Mouse (Mus musculus): Measurements from ENCODE around the gene Cul4a.

Gene Cul4a

GRCm38 (mm10) chr8:13179482-13179881 is 74.1 kb downstream of the Cul4a start:
- no peak for DNase-seq (ENCODE audit: low read depth, low spot score)

GRCm38 (mm10) chr8:13179948-13180347 is 74.5 kb downstream of the Cul4a start:
- no peak for DNase-seq (ENCODE audit: low read depth, low spot score)

- DNase-seq (ENCODE audit: low read depth, low spot score): no peak
These were observed 75.0 kb downstream of the Cul4a start for GRCm38 (mm10) chr8:13180408-13180807.

GRCm38 (mm10) chr8:13180911-13181690 is 75.7 kb downstream of the Cul4a start:
- DNase-seq (ENCODE audit: low read depth, low spot score): no peak

- no peak for DNase-seq (ENCODE audit: low read depth, low spot score)
These were observed 76.2 kb downstream of the Cul4a start for GRCm38 (mm10) chr8:13181691-13181976.

GRCm38 (mm10) chr8:13186819-13187218 is 81.4 kb downstream of the Cul4a start:
- no peak for DNase-seq (ENCODE audit: low read depth, low spot score)

GRCm38 (mm10) chr8:13187229-13187628 is 81.8 kb downstream of the Cul4a start:
- DNase-seq (ENCODE audit: low read depth, low spot score): no peak

GRCm38 (mm10) chr8:13187638-13188037 is 82.2 kb downstream of the Cul4a start:
- DNase-seq (ENCODE audit: low read depth, low spot score): no peak

- DNase-seq (ENCODE audit: low read depth, low spot score): no peak
These were observed 82.7 kb downstream of the Cul4a start for GRCm38 (mm10) chr8:13188052-13188555.

GRCm38 (mm10) chr8:13188857-13189256 is 83.4 kb downstream of the Cul4a start:
- no peak for DNase-seq (ENCODE audit: low read depth, low spot score)

- no peak for DNase-seq (ENCODE audit: low read depth, low spot score)
These were observed 84.8 kb downstream of the Cul4a start for GRCm38 (mm10) chr8:13190235-13190634.

GRCm38 (mm10) chr8:13194818-13195217 is 89.4 kb downstream of the Cul4a start:
- no peak for DNase-seq (ENCODE audit: low read depth, low spot score)

GRCm38 (mm10) chr8:13197493-13197892 is 92.1 kb downstream of the Cul4a start:
- DNase-seq (ENCODE audit: low read depth, low spot score): no peak
